Mouse (Mus musculus): ENCODE data around the gene Ino80e.

Ino80e gene

GRCm38 (mm10) chr7:126815726-126816222 is 46.4 kb downstream of the Ino80e start:
- DNase-seq (ENCODE audit: low spot score in 2 of 2), result no peak

GRCm38 (mm10) chr7:126809723-126810369 is 52.3 kb downstream of the Ino80e start:
- no peak for DNase-seq (ENCODE audit: low spot score in 2 of 2)

GRCm38 (mm10) chr7:126808703-126809455 is 53.3 kb downstream of the Ino80e start:
- peak; percentile 94 to 96 for DNase-seq (ENCODE audit: low spot score in 2 of 2)

- DNase-seq (ENCODE audit: low spot score in 2 of 2), result no peak
These were observed 54.8 kb downstream of the Ino80e start for GRCm38 (mm10) chr7:126807405-126807804.

- DNase-seq (ENCODE audit: low spot score in 2 of 2), result no peak
These were observed 55.2 kb downstream of the Ino80e start for GRCm38 (mm10) chr7:126806956-126807355.

- no peak for DNase-seq (ENCODE audit: low spot score in 2 of 2)
These were observed 58.4 kb downstream of the Ino80e start for GRCm38 (mm10) chr7:126803751-126804150.

GRCm38 (mm10) chr7:126803181-126803580 is 59.0 kb downstream of the Ino80e start:
- no peak for DNase-seq (ENCODE audit: low spot score in 2 of 2)

GRCm38 (mm10) chr7:126802134-126802889 is 59.9 kb downstream of the Ino80e start:
- DNase-seq (ENCODE audit: low spot score in 2 of 2), result no peak

GRCm38 (mm10) chr7:126801057-126801422 is 61.1 kb downstream of the Ino80e start:
- DNase-seq (ENCODE audit: low spot score in 2 of 2), result no peak
